Mouse (Mus musculus): Measurements from ENCODE around the gene Ubl7. TPM values are rescaled to one million over a fixed set of nuclear protein-coding genes. Genes with fewer than 3 reads are reported as not detected.

Ubl7 gene
- polyA plus RNA-seq, 1 experiment from 2014 or later, result 181 TPM

DNA sequence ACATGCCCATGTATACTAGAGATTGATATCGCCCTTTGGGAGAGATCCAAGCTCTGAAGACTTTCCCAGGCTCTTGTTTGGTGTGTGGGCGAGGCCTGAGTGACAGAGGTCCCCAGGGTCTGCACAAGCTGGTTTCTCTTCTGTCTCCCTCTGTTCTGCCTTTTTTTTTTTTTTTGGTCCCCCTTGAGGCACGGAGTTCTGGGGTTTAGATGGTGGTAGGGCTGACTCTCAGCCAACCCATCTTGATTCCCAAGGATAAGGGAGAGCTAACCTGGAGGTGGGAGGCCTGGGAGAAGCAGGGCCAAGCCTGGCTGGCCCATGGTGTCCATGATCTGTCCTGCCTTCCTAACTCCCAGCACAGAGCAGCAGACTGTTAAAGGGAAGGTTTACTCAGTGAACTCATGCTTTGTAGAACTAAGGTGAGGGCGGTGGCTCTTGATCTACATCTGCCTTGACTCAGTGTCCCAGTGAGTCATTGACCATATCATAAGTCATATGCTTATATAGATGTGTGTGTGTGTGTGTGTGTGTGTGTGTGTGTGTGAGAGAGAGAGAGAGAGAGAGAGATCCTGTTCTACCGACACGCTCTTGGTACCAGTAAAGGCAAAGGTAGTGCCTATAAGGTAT is 62.8 kb downstream of the Ubl7 start:
- H3K27ac ChIP-seq, result no peak overlapping the region
- H3K36me3 ChIP-seq (replicated peaks), result no peaks in the 10 kb centered on the region
- no peaks in the 10 kb centered on the region for H3K9me3 ChIP-seq
- H3K27me3 ChIP-seq (replicated peaks), result no peaks in the 10 kb centered on the region
- no peak overlapping the region for H3K4me3 ChIP-seq
- no peak for ATAC-seq (replicated peaks)
- WGBS, result 87% methylated on average over 6 of the region's 6 CpGs
- no peak overlapping the region for H3K9ac ChIP-seq
- no peak overlapping the region for H3K4me2 ChIP-seq
- H3K4me1 ChIP-seq, result no peaks in the 10 kb centered on the region

DNA sequence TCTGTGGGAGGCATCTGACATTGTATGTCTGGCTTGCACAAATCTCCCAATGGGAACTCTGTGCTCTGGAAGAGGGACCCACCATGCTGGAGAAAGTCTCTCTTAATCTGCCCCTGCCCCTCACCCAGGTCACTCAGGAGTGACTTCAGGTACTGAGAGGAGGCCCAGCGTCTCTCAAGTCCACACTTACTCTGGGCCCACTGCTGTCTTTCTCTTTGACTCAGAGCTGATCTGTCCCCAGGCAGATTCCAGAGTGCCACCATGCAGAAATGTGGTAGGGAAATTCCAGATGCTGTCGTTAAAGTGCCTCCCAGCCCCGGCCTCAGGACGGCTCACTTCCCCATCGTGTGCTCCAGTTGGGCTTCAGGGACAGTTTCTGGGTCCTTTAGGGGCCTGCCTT is 63.4 kb downstream of the Ubl7 start:
- no peaks in the 10 kb centered on the region for H3K27me3 ChIP-seq (replicated peaks)
- WGBS, result 72% methylated on average over 5 of the region's 5 CpGs
- H3K36me3 ChIP-seq (replicated peaks), result no peaks in the 10 kb centered on the region
- no peak for ATAC-seq (replicated peaks)
- H3K4me1 ChIP-seq, result no peaks in the 10 kb centered on the region
- no peak overlapping the region for H3K9ac ChIP-seq
- H3K4me3 ChIP-seq, result no peak overlapping the region
- no peak overlapping the region for H3K4me2 ChIP-seq
- no peak overlapping the region for H3K27ac ChIP-seq
- no peaks in the 10 kb centered on the region for H3K9me3 ChIP-seq

DNA sequence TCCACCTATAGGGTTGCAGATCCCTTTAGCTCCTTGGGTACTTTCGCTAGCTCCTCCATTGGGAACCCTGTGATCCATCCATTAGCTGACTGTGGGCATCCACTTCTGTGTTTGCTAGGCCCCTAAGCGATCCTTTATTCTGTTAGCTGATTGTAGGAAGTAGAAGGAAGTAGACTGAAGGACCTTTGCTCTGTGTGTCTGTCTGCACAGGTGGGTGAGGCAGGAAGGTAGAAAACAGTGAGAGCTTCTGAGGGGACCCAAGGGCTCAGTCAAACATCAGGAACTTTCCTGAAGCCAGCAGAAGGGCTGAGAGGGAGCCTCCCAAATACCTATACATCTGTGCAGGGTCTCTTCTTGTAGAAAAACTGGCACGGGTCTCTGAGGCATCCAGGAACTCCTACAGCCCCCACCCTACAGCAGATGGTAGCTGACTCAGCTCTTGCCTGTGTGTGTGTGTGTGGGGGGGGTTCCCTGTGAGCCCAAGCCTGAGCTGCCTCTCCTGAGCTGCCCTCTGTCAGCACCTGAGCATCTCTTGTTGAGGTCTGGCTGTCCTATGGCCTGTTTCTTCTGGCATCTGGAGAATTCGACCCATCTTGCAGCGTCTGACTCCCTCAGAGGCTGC is 64.5 kb downstream of the Ubl7 start:
- ATAC-seq (replicated peaks), result no peak
- H3K9me3 ChIP-seq, result no peaks in the 10 kb centered on the region
- no peaks in the 10 kb centered on the region for H3K36me3 ChIP-seq (replicated peaks)
- 85% methylated on average over 5 of the region's 5 CpGs for WGBS
- H3K4me3 ChIP-seq, result no peak overlapping the region
- no peak overlapping the region for H3K9ac ChIP-seq
- no peaks in the 10 kb centered on the region for H3K27me3 ChIP-seq (replicated peaks)
- H3K27ac ChIP-seq, result no peak overlapping the region
- no peak overlapping the region for H3K4me2 ChIP-seq
- no peaks in the 10 kb centered on the region for H3K4me1 ChIP-seq

DNA sequence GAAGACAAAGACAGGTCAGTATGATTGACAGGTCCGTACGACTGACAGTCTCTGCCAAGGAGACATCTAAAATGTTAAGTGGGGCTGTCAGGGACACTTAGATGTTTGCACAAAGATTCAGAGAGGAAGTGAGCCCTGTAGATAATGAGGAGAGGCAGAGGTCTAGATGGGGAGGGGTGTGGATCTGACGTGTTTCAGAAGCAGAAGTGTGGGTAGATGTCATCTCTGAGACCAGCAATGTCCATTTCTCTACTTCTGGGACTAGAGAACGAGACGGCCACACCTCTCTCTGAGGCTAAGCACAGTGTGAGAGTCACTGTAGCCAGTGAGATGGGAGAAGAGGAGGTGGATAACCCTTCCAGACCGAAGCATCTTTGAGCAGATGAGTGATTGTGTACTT is 67.2 kb downstream of the Ubl7 start:
- no peak overlapping the region for H3K4me3 ChIP-seq
- WGBS, result 86% methylated on average over 6 of the region's 6 CpGs
- no peak overlapping the region for H3K27ac ChIP-seq

DNA sequence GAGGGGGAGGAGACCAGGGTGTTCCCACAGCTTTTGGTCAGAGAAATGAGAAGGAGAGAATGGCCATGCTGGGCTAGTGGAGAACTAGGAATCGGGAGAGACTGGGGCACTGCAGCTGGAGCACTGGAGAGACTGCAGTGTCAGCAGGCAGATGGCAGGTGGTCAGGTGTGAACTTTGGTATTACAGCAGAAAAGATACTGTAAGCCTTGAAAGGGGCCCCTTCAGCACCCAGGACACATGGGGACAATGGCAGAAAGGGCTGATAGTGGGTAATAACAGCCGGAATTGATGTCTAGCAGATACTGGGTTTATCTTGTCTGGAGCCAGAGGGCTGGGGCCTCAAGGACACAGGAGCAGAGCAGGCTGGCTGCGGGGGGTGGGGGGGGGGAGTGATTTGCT is 68.1 kb downstream of the Ubl7 start:
- Histone ChIP-seq H3K9me3 (no peaks in the 10 kb centered on the region), H3K4me3 (no peak overlapping the region), H3K9ac (no peak overlapping the region), H3K27ac (no peak overlapping the region), H3K4me2 (no peak overlapping the region), H3K36me3 (replicated peaks) (no peaks in the 10 kb centered on the region), H3K27me3 (replicated peaks) (no peaks in the 10 kb centered on the region), H3K4me1 (no peaks in the 10 kb centered on the region)
- 79% methylated on average over 3 of the region's 3 CpGs for WGBS
- ATAC-seq (replicated peaks), result no peak

More for the DNA sequence above, 67.2 kb downstream of the Ubl7 start:
- no peaks in the 10 kb centered on the region for H3K36me3 ChIP-seq (replicated peaks)
- H3K9me3 ChIP-seq, result no peaks in the 10 kb centered on the region
- no peak overlapping the region for H3K9ac ChIP-seq
- H3K27me3 ChIP-seq (replicated peaks), result no peaks in the 10 kb centered on the region
- H3K4me1 ChIP-seq, result no peaks in the 10 kb centered on the region
- H3K4me2 ChIP-seq, result no peak overlapping the region
- ATAC-seq (replicated peaks), result no peak

Other genes with a start within 250 kb of the Ubl7 start
- not detected in 2 replicates for gene Cyp1a2, start 227.3 kb upstream of the Ubl7 start, polyA plus RNA-seq (2015; fragmentation: Nextera tagmentation; extraction: Ambion mirVana)
- gene Cyp1a1, start 223.1 kb upstream of the Ubl7 start, polyA plus RNA-seq (2015; fragmentation: Nextera tagmentation; extraction: Ambion mirVana), result 0.17 TPM in 1 of 2 replicates, not detected in the other
- gene Edc3, start 202.4 kb upstream of the Ubl7 start, polyA plus RNA-seq (2015; fragmentation: Nextera tagmentation; extraction: Ambion mirVana), result 35.7 and 36.8 TPM in 2 replicates
- gene Clk3, start 145.1 kb upstream of the Ubl7 start, polyA plus RNA-seq (2015; fragmentation: Nextera tagmentation; extraction: Ambion mirVana), result 75.4 and 86.2 TPM in 2 replicates
- gene Arid3b, start 74.2 kb upstream of the Ubl7 start, polyA plus RNA-seq (2015; fragmentation: Nextera tagmentation; extraction: Ambion mirVana), result 9.2 and 10.5 TPM in 2 replicates
- gene Sema7a, start 29.1 kb downstream of the Ubl7 start, polyA plus RNA-seq (2015; fragmentation: Nextera tagmentation; extraction: Ambion mirVana), result 2.1 and 2.3 TPM in 2 replicates
- 0.44 and 1.1 TPM in 2 replicates for gene Cyp11a1, start 95.4 kb downstream of the Ubl7 start, polyA plus RNA-seq (2015; fragmentation: Nextera tagmentation; extraction: Ambion mirVana)
- 15.0 and 15.7 TPM in 2 replicates for gene Stra6, start 152.8 kb downstream of the Ubl7 start, polyA plus RNA-seq (2015; fragmentation: Nextera tagmentation; extraction: Ambion mirVana)
- 0.36 and 0.79 TPM in 2 replicates for gene Ccdc33, start 207.8 kb downstream of the Ubl7 start, polyA plus RNA-seq (2015; fragmentation: Nextera tagmentation; extraction: Ambion mirVana)

Data from midbrain, embryonic 15.5 days (tissue).